Mouse (Mus musculus) gastrocnemius, adult 18-20 months (tissue): ENCODE data around the gene Ankrd55. TPM values are rescaled to one million over a fixed set of nuclear protein-coding genes. Genes with fewer than 3 reads are reported as not detected.
A peak's percentile ranks its signal among the peaks of the same experiment; 100 is the strongest.

Experiments
- DNase-seq: peaks from one replicate; pipeline ENCODE4 v3.0.0; 2021; ENCODE audit warnings: low spot score
- total RNA-seq, 2 experiments: library from RNA; stranded (reverse); gene quantifications; 2 replicates each; pipeline ENCODE4 v1.2.3; 2021

The Ankrd55 gene
- total RNA-seq, 2 experiments from 2014 or later: 0.18 to 0.19 TPM

- DNase-seq: no peak
Measured at GRCm38 (mm10) chr13:112378782-112379305, 90.6 kb downstream of the Ankrd55 start.

DNA sequence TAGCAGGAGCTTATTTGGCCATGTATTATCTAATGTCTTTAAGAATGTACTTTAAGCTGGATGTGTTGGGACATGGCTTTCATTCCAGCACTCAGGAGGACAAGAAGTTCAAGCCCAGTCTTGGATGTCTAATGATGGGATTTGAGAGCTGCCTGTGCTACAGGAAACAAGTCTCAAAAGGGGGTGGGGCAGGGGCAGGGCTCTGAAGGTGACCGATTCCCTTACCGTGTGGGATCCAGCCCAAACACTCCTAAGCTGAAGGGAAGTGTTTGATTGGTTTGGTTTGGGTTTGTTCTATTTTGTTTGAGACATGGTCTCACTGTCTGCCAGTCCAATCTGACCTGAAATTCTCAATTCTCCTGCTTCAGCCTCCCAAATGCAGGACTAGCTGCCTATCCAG, 93.2 kb downstream of the Ankrd55 start:
- DNase-seq: no peak

DNA sequence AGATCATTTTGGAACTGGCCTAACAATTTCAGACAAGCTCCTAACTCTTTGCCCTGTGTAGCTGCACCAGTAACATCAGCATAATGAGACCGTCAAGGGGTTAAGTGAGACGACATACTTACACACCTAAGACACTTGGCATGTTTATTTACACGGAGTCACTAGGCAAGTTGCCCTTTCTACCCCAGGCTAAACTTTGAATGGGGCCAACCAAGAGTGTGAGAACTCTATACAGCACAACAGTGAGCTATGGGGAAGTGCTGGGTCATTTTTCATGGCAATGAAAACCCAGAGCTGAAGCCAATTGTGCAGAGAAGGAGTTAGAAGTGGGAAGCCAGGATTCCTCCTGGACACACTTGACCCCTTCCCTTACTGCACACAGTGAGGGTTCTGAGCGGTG, 94.2 kb downstream of the Ankrd55 start:
- no peak for DNase-seq

GRCm38 (mm10) chr13:112382956-112383355, 94.7 kb downstream of the Ankrd55 start:
- peak; percentile 55 for DNase-seq

GRCm38 (mm10) chr13:112383941-112384659, 95.8 kb downstream of the Ankrd55 start:
- no peak for DNase-seq

DNA sequence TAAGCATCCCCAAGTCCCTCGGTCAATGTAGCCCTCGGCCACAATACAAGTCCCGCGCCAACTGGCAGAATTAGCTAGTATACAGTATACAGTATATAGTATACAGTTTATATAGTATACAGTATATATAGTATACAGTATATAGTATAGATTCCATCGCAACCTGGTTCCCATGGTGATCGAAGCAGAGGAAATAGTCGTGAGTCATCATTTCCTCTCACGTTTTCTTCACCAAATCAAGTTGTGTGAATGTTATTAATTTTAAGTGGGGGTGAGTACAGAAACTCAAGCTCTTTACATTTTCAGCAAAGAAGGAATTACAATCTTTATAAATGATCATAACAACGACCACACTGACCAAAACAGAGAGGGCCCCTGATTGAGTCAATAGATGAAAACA, 96.8 kb downstream of the Ankrd55 start:
- DNase-seq: no peak

DNA sequence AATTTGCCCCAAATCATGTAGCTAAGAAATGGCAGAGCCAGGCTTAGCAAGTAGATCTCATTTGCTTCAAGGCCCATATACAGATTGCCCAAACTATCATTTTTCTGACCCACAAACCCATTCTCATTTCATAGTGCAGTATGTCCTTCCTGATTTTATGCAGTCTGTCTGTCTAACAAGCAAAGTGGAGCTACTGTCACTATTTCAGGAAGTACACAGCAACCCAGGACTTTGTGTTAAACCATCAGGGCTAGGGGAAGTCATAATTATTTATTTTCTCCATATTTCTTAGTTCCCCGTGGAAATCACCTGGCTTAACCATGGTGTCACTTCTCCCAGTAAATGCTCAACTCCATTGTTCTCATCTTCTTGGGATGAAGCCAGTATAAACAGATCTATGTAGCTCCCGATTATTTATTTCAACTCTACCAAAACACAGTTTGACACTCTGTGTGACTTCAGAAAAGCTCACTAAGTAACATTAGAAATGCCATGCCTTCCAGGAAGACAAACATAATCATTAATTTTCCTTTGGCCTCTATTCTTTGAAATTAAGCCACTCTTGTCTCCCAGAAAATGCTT, 98.3 kb downstream of the Ankrd55 start:
- no peak for DNase-seq

GRCm38 (mm10) chr13:112387279-112387678, 99.0 kb downstream of the Ankrd55 start:
- no peak for DNase-seq

DNA sequence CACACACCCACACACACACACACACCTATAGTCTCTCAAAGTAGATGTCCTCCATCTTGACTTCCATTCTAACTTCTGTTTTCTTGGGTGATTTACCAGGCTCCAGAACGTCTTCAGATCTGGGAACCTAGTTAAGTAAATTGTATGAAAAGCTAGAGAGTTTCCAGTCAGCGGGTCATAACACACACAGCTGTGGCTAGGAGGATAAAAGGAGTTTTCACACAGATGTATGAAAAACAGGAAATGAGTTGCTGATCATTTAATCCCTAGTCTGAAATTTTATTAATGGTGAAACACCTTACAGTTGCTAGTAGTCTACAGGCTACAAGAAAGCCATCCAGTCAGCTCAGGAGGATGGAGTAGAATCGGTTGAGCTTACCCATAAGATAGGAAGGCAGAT, 99.9 kb downstream of the Ankrd55 start:
- no peak for DNase-seq

GRCm38 (mm10) chr13:112390206-112390605, 102.0 kb downstream of the Ankrd55 start:
- DNase-seq: no peak

DNA sequence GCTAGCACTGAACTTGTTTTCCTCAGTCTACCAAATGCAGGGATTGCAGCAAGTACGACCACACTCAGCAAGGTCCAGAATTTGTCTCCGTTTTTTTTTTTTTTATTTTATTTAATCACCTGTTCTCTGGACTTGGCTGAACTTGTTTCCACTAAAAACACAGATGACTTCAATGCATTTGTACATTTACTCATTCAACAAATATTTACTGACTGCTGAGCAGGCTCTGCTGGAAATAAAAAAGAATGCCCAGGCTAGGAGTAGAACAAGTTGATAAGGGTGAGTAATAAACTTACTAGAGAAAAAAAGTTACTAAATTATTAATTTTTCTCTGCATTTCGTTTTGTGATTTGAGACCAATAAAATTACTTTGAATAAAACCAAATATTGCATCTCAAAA, 103.1 kb downstream of the Ankrd55 start:
- DNase-seq: no peak

GRCm38 (mm10) chr13:112393356-112393755, 105.1 kb downstream of the Ankrd55 start:
- no peak for DNase-seq

GRCm38 (mm10) chr13:112394271-112394670, 106.0 kb downstream of the Ankrd55 start:
- no peak for DNase-seq

DNA sequence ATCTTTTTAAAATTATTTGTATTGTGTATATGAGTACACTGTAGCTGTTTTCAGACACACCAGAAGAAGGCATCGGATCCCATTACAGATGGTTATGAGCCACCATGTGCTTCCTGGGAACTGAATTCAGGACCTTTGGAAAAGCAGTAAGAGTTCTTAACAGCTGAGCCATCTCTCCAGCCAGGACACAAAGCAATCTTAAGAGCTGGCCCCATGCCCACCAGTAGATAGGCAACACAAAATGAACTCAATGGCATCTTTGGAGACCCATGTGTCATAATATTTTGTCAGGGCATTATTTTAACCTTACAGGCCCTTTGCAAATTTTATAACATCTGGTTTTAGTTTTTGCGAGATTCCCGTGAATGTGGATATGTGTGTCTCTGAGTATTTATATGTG, 116.5 kb downstream of the Ankrd55 start:
- DNase-seq: no peak

- no peak for DNase-seq
Measured at GRCm38 (mm10) chr13:112405184-112405583, 116.9 kb downstream of the Ankrd55 start.

DNA sequence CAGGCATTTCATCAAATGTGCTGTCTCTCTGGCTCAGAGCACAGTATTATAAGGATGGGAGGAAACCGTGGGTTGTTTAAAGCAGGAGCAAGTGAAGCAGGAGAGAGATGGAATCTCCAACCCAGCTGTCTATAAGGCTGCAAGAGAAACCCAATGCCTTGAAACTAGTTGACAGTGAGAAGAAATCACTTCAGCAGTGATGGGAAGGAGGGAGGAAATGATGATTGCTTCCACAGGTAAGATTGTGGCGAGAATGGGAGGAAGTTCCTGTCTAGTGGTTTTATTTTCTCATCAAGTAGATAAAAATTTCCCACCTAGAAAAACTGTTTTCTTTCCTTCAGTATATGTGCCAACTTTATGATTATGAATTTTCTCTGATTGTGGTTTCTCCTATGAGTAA, 118.4 kb downstream of the Ankrd55 start:
- no peak for DNase-seq

GRCm38 (mm10) chr13:112407181-112407700, 119.0 kb downstream of the Ankrd55 start:
- no peak for DNase-seq

- DNase-seq: peak; percentile 27
Measured at GRCm38 (mm10) chr13:112407776-112408490, 119.7 kb downstream of the Ankrd55 start.

- no peak for DNase-seq
Measured at GRCm38 (mm10) chr13:112408701-112409100, 120.5 kb downstream of the Ankrd55 start.

DNA sequence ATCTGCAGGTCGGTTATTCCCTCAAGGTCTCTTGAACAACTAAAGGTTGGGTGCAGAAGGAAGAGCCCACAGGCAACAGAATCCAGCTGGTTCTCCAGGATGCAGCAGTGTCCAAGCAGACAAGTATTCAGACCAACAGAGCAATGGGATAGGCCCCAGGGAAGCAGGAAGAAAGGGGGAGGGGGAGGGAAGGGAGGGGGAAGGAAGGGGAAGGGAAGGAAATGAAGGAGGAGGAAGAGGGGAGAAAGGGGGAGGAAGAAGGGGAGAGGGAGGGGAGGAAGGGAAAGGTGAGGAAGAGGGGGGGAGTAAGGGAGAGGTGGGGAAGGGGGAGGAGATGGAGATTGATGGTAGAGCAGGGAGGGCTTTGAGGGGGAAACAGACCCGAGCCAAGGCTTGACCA, 121.1 kb downstream of the Ankrd55 start:
- DNase-seq: no peak

- DNase-seq: no peak
Measured at GRCm38 (mm10) chr13:112409851-112410250, 121.6 kb downstream of the Ankrd55 start.

DNA sequence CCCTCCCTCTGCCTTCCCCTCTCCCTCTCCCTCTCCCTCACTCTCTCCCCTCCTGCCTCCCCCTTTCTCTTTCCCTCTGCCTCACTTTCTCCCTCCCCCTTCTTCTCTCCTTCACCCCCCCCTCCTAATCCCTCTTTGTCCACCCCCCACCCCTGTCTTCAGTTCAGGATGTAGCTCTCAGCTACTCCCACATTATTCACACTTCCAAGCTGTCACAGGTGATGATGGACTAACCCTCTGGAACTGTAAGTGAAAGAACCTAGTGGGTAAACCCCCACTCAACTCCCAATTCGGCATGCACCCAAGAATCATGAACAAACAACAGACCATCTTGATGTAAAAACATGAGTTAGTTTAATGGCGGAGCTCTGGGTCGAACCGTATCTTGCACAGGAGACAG, 122.2 kb downstream of the Ankrd55 start:
- DNase-seq: no peak
